Mouse (Mus musculus) spleen, adult 2 months (tissue): ENCODE results near the gene Rbms2.

Source experiments
- CTCF ChIP-seq: fragments of 200-500 bp; IDR thresholded peaks from 2 replicates; pipeline ENCODE4 v1.5.1; 2011; ENCODE audit warnings: mild to moderate bottlenecking, inconsistent platforms; ENCODE audit not compliant: insufficient read depth, insufficient read length, insufficient replicate concordance; ENCODE audit errors: extremely low read depth
- POLR2A ChIP-seq: fragments of 200-500 bp; IDR thresholded peaks from 2 replicates; pipeline ENCODE4 v1.6.1; 2011; ENCODE audit warnings: low read depth, low read length, inconsistent platforms

GRCm38 (mm10) chr10:128093496-128094294 lies 86.4 kb downstream of the Rbms2 start:
- TF ChIP-seq CTCF (no peak), POLR2A (no peak)
